Mouse (Mus musculus) splenic B cell, adult 2 months (primary cell): Measurements from ENCODE around the gene Ube2b.

Experiments
- DNase-seq: peaks from one replicate; pipeline ENCODE4 v3.0.0-alpha.2; 2011; ENCODE audit warnings: low read depth, low spot score
- H3K27me3 ChIP-seq: 2 replicates; pipeline ENCODE4 v1.6.1; 2012; ENCODE audit warnings: mild to moderate bottlenecking, low read length, moderate library complexity, mixed read lengths; ENCODE audit not compliant: control insufficient read depth, poor library complexity, insufficient read depth, severe bottlenecking
- H3K36me3 ChIP-seq: 2 replicates; pipeline ENCODE4 v1.6.1; 2012; ENCODE audit warnings: mild to moderate bottlenecking, low read length, moderate library complexity, mixed read lengths; ENCODE audit not compliant: control insufficient read depth, poor library complexity, insufficient read depth, severe bottlenecking

The Ube2b gene

DNA sequence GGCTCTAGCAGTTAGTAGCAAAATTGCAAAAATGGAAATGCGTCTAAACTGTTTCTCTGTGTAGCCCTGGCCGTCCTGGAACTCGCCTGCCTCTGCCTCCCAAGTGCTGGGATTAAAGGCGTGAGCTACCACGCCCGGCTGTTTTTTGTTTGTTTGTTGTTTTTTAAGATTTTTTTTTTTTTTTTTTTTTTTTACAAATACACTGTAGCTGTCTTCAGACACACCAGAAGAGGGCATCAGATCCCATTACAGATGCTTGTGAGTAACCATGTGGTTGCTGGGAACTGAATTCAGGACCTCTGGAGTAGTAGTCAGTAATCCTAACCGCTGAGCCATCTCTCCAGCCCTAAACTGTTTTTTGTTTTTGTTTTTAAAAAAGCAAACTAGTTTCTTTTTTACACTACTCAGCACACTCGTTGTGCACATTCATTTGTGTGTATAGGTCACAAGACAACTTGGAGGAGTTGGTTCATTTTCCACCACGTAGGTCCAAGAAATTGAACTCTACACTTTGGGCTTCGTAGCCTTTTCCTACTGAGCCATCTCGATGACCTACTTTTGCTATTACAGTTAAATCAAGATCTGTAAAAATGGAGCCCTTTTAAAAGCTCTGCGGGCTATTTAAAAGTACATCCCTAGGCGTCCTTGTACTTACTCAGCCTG, 2.4 kb upstream of the Ube2b start:
- H3K36me3 ChIP-seq = no peaks in the 10 kb centered on the region

DNA sequence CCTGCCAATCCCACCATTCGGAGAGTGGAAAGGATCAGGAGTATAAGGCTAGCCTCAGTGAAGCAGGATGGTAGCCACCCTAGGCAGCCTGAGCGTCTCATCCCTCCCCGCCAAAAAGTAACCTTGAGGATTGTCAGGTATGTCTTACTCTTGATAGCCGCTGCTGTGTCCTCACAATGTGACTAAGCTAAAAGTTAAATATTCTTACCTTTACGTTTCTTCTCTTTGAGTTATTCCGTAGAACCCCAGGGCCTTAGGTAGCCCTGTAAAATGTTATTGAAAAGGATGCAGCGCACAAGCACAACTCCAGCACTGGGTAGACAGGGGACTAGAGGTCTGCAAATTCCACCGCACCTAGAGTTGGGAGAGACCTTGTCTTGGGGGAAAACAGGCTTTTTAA, 1.3 kb upstream of the Ube2b start:
- Histone ChIP-seq H3K36me3 (peaks cover 3% of the 10 kb centered on the region; the same call in 1 of the 2 replicates), H3K27me3 (no peaks in the 10 kb centered on the region)
- DNase-seq = no peak

More for the DNA sequence above, 2.4 kb upstream of the Ube2b start:
- H3K27me3 ChIP-seq = no peaks in the 10 kb centered on the region
- DNase-seq = no peak

- Histone ChIP-seq H3K36me3 (peaks cover 3% of the 10 kb centered on the region; the same call in 1 of the 2 replicates), H3K27me3 (no peaks in the 10 kb centered on the region)
- no peak for DNase-seq
These were observed 779 bp upstream of the Ube2b start for GRCm38 (mm10) chr11:52001341-52001740.

DNA sequence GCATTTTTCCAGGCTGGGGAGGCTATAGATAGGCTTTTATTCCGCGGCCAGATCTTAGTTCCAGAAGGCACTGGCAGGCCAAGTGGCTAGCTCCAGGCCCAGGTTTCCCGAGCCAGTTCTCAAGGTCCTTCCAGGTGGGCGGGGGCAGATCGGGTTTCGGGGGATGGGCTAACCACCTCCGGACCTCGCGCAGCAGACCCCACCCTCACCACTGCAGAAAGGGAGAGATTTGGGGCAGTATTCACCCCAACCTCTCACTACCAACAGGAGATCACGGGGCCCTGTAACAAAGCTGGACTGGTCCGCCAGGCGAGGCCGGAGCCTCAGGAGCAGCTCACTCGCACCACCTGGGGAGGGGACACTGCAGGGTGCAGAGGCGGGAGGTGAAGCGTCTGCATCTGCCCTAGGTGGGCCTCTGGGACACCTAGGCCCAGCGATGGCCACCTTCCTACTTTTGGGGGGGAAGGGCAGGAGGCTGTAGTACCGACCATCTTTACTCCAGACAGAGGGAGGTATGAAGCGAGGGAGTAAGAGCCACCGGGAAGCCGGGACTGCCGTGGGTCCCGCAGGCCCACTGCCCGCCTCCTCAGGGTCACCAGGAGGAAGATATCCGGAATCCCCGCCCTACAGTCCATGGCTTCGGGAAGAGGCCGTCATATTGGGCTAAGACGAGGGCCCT, 812 bp downstream of the Ube2b start:
- peak; percentile 67 for DNase-seq
- H3K36me3 ChIP-seq = peaks cover 3% of the 10 kb centered on the region; the same call in 1 of the 2 replicates
- H3K27me3 ChIP-seq = no peaks in the 10 kb centered on the region

- DNase-seq = no peak
- peaks cover 16% of the 10 kb centered on the region for H3K36me3 ChIP-seq
- H3K27me3 ChIP-seq = no peaks in the 10 kb centered on the region
These were observed 28.9 kb downstream of the Ube2b start for GRCm38 (mm10) chr11:51971644-51972043.

GRCm38 (mm10) chr11:51969511-51969910, 31.1 kb downstream of the Ube2b start:
- H3K36me3 ChIP-seq = peaks cover 12% of the 10 kb centered on the region
- H3K27me3 ChIP-seq = no peaks in the 10 kb centered on the region
- peak; percentile 33 for DNase-seq

GRCm38 (mm10) chr11:51968896-51969295, 31.7 kb downstream of the Ube2b start:
- peak; percentile 25 for DNase-seq
- no peaks in the 10 kb centered on the region for H3K27me3 ChIP-seq
- H3K36me3 ChIP-seq = peaks cover 9% of the 10 kb centered on the region

GRCm38 (mm10) chr11:51967443-51968401, 32.8 kb downstream of the Ube2b start, which contains the start of gene Cdkn2aipnl:
Cdkn2aipnl (plus strand) TSS chr11:51967661.
- peak; percentile 98 for DNase-seq
- H3K36me3 ChIP-seq = peaks cover 6% of the 10 kb centered on the region
- H3K27me3 ChIP-seq = no peaks in the 10 kb centered on the region

DNA sequence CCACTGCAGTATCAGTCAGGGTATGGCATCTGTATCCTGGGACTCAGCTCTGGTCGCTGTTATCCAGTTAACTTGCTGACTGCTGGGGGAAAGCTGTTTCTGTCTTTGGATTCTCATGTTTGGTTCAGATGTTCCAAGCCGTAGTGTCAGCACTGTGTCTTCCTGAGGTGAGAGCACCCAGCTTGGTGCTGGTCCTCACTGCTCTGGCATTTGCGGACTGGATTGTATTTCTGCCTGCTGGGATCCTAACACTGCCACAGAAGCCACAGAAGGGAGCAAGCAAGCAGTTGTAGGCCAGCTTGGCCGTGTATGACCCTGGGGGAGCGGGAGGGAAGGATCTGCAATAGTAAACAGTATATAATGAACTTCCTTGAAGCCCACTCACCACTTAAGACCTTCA, 33.9 kb downstream of the Ube2b start:
- no peaks in the 10 kb centered on the region for H3K27me3 ChIP-seq
- H3K36me3 ChIP-seq = peaks cover under 1% of the 10 kb centered on the region; the same call in 1 of the 2 replicates

DNA sequence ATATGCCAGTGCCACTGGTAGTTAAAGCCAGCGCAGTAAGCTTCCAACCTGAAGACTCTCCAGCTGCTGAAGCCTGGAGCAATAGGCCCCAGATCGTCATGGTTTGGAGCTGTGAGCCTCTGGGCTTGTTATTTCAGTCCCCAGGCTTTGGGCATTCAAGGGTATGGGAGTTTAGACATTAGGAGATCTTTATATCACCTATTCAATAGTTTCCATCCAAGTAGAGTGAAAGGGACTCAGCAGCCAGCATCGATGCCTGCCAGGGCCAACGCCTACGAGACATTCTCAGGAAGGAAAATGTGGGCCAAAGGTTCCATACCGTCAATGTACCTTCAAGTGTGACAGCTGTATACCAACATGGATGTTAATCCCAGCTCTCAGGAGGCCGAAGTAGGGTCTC, 38.3 kb downstream of the Ube2b start:
- DNase-seq = no peak
- H3K27me3 ChIP-seq = no peaks in the 10 kb centered on the region; the same call in 1 of the 2 replicates
- no peaks in the 10 kb centered on the region for H3K36me3 ChIP-seq

More for the DNA sequence above, 33.9 kb downstream of the Ube2b start:
- no peak for DNase-seq

- no peaks in the 10 kb centered on the region; the same call in 1 of the 2 replicates for H3K27me3 ChIP-seq
- DNase-seq = no peak
- H3K36me3 ChIP-seq = no peaks in the 10 kb centered on the region
These were observed 38.8 kb downstream of the Ube2b start for GRCm38 (mm10) chr11:51961761-51962160.

GRCm38 (mm10) chr11:51960967-51961471, 39.5 kb downstream of the Ube2b start:
- no peaks in the 10 kb centered on the region for H3K36me3 ChIP-seq
- DNase-seq = peak; percentile 35
- no peaks in the 10 kb centered on the region; the same call in 1 of the 2 replicates for H3K27me3 ChIP-seq

GRCm38 (mm10) chr11:51960061-51960460, 40.5 kb downstream of the Ube2b start:
- DNase-seq = no peak
- no peaks in the 10 kb centered on the region; the same call in 1 of the 2 replicates for H3K27me3 ChIP-seq
- no peaks in the 10 kb centered on the region for H3K36me3 ChIP-seq

GRCm38 (mm10) chr11:51959511-51959910, 41.1 kb downstream of the Ube2b start:
- no peak for DNase-seq
- Histone ChIP-seq H3K27me3 (no peaks in the 10 kb centered on the region; the same call in 1 of the 2 replicates), H3K36me3 (no peaks in the 10 kb centered on the region)
